ENCODE assay signal across 18 mouse cellular contexts in the genomic region with DNA sequence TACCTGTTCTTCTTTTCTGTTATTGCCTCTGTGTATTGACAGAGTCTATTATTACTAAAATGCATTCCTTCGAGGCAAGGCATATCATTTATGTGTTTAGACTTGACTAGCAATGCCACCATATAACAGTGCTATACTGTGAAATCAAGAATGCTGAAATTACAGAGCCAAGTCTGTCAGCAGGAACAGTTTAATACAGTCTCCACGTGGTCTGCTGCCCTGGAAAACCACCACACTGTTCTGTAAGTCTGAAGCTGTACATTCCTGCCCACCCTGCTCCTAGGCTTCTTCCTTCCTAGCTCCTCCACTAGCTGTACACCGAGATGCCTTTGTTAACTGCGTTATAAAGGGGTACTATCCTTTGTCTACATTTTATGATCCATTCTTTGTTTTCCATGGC. TPM values are rescaled to one million over a fixed set of nuclear protein-coding genes. Genes with fewer than 3 reads are reported as not detected.
A peak's percentile ranks its signal among the peaks of the same experiment; 100 is the strongest.
DNase-seq lines count a peak whose midpoint lies in the region; ATAC-seq lines count a peak whose summit lies in the region.
"Had no signal": no experiment of that assay in that cellular context is flagged by ENCODE, and none has a peak within 500 bp of the region (broad histone marks: within the 10 kb centered on the region; RNA-seq: fewer than 3 reads in every experiment).

No protein-coding gene starts in this region.

- H3K9ac ChIP-seq in kidney, embryonic 15.5 days = no peak overlapping the region
- no peak overlapping the region for H3K9ac ChIP-seq in embryonic facial prominence, embryonic 13.5 days
- H3K9ac ChIP-seq in limb, embryonic 12.5 days (replicated peaks) = no peak overlapping the region
- no peak overlapping the region for H3K9ac ChIP-seq in neural tube, embryonic 15.5 days (replicated peaks)
- H3K9ac ChIP-seq: forebrain, embryonic 12.5 days; lung, embryonic 15.5 days had no signal

- no peaks in the 10 kb centered on the region for H3K9me3 ChIP-seq in kidney, embryonic 15.5 days (replicated peaks)
- no peaks in the 10 kb centered on the region for H3K9me3 ChIP-seq in embryonic facial prominence, embryonic 13.5 days
- H3K9me3 ChIP-seq in limb, embryonic 12.5 days = no peaks in the 10 kb centered on the region
- no peaks in the 10 kb centered on the region for H3K9me3 ChIP-seq in neural tube, embryonic 15.5 days (replicated peaks)
- H3K9me3 ChIP-seq: forebrain, embryonic 12.5 days; lung, embryonic 15.5 days had no signal

- 22% methylated on average over 4 of the region's 4 CpGs for WGBS in kidney, embryonic 15.5 days
- WGBS in embryonic facial prominence, embryonic 13.5 days = 24% methylated on average over 4 of the region's 4 CpGs
- 46% methylated on average over 4 of the region's 4 CpGs for WGBS in limb, embryonic 12.5 days
- 16% methylated on average over 4 of the region's 4 CpGs for WGBS in neural tube, embryonic 15.5 days

- H3K27me3 ChIP-seq in kidney, embryonic 15.5 days = no peaks in the 10 kb centered on the region
- no peaks in the 10 kb centered on the region for H3K27me3 ChIP-seq in embryonic facial prominence, embryonic 13.5 days
- no peaks in the 10 kb centered on the region for H3K27me3 ChIP-seq in limb, embryonic 12.5 days
- no peaks in the 10 kb centered on the region for H3K27me3 ChIP-seq in neural tube, embryonic 15.5 days (replicated peaks)
- H3K27me3 ChIP-seq: forebrain, embryonic 12.5 days; lung, embryonic 15.5 days; megakaryocyte, embryonic 14.5 days had no signal

- peaks cover 3% of the 10 kb centered on the region; the same call in 1 of the 2 replicates for H3K36me3 ChIP-seq in kidney, embryonic 15.5 days
- 0 out of 2 replicates have a peak, but pooled peaks cover 2% of the 10 kb centered on the region for H3K36me3 ChIP-seq in embryonic facial prominence, embryonic 13.5 days
- H3K36me3 ChIP-seq in limb, embryonic 12.5 days = no peaks in the 10 kb centered on the region
- no peaks in the 10 kb centered on the region for H3K36me3 ChIP-seq in neural tube, embryonic 15.5 days
- H3K36me3 ChIP-seq: forebrain, embryonic 12.5 days; lung, embryonic 15.5 days had no signal

- no peak for ATAC-seq in kidney, embryonic 15.5 days (replicated peaks; ENCODE audit: low FRiP score)
- ATAC-seq in embryonic facial prominence, embryonic 13.5 days (ENCODE audit: insufficient number of reproducible peaks, insufficient read depth, low FRiP score, low TSS enrichment, low read depth) = peak; percentile 73
- no peak for ATAC-seq in limb, embryonic 12.5 days (ENCODE audit: insufficient number of reproducible peaks, insufficient read depth, low FRiP score, low TSS enrichment, low read depth)
- no peak for ATAC-seq in neural tube, embryonic 15.5 days (ENCODE audit: low FRiP score)
- ATAC-seq: hindbrain, embryonic 16.5 days had no signal

- DNase-seq in kidney, postnatal 36 days = no peak
- DNase-seq in spleen, postnatal 4 days (ENCODE audit: low spot score in 2 of 2) = no peak
- no peak for DNase-seq in adrenal gland, adult 2 months
- no peak for DNase-seq in thymus, postnatal 14 days
- DNase-seq: adrenal gland, postnatal 10 days; B cell, adult 2 months; cerebellum, adult 9-10 months; gastrocnemius, adult 2 months; heart, postnatal 10 days; right cerebral cortex, postnatal 25 days had no signal

- peak overlapping the region; percentile 42 for H3K27ac ChIP-seq in kidney, embryonic 15.5 days
- H3K27ac ChIP-seq in embryonic facial prominence, embryonic 13.5 days = peak overlapping the region; percentile 74
- peak overlapping the region; percentile 80 for H3K27ac ChIP-seq in limb, embryonic 12.5 days
- H3K27ac ChIP-seq in neural tube, embryonic 15.5 days (replicated peaks) = 0 out of 2 replicates have a peak overlapping the region, but pooled peaks have one; percentile 13
- H3K27ac ChIP-seq: forebrain, embryonic 12.5 days; gastrocnemius, adult 2 months; lung, embryonic 15.5 days had no signal

- no peak overlapping the region for H3K4me3 ChIP-seq in kidney, embryonic 15.5 days (replicated peaks)
- H3K4me3 ChIP-seq in embryonic facial prominence, embryonic 13.5 days = no peak overlapping the region
- no peak overlapping the region for H3K4me3 ChIP-seq in limb, embryonic 12.5 days (replicated peaks)
- no peak overlapping the region for H3K4me3 ChIP-seq in neural tube, embryonic 15.5 days (replicated peaks)
- H3K4me3 ChIP-seq: forebrain, embryonic 12.5 days; gastrocnemius, adult 2 months; lung, embryonic 15.5 days; megakaryocyte, embryonic 14.5 days had no signal

- peaks cover 21% of the 10 kb centered on the region for H3K4me1 ChIP-seq in kidney, embryonic 15.5 days
- H3K4me1 ChIP-seq in embryonic facial prominence, embryonic 13.5 days = peaks cover 20% of the 10 kb centered on the region
- peaks cover 22% of the 10 kb centered on the region for H3K4me1 ChIP-seq in limb, embryonic 12.5 days (replicated peaks)
- H3K4me1 ChIP-seq in neural tube, embryonic 15.5 days = peaks cover 17% of the 10 kb centered on the region

- no peak overlapping the region for H3K4me2 ChIP-seq in kidney, embryonic 15.5 days
- H3K4me2 ChIP-seq in embryonic facial prominence, embryonic 13.5 days = no peak overlapping the region
- no peak overlapping the region for H3K4me2 ChIP-seq in limb, embryonic 12.5 days
- H3K4me2 ChIP-seq in neural tube, embryonic 15.5 days = no peak overlapping the region
- H3K4me2 ChIP-seq: forebrain, embryonic 12.5 days; lung, embryonic 15.5 days had no signal

RNA-seq across cellular contexts. Expression of a gene that starts 1.6 kb away (rescaled TPM):
- polyA plus RNA-seq in kidney, embryonic 15.5 days (2015; fragmentation: Nextera tagmentation; extraction: Ambion mirVana) = 16.7 and 17.2 TPM in 2 replicates
- 14.0 and 16.3 TPM in 2 replicates for polyA plus RNA-seq in embryonic facial prominence, embryonic 13.5 days (2015; fragmentation: Nextera tagmentation; extraction: Ambion mirVana)
- 18.9 and 20.8 TPM in 2 replicates for polyA plus RNA-seq in limb, embryonic 12.5 days (2016; fragmentation: Nextera tagmentation; extraction: Ambion mirVana)
- 23.0 and 23.9 TPM in 2 replicates for polyA plus RNA-seq in neural tube, embryonic 15.5 days (2015; fragmentation: Nextera tagmentation; extraction: Ambion mirVana)
- total RNA-seq in adrenal gland, adult 2 months (2021) = 10 to 100 TPM; 28.5 to 40.3 TPM
- 37.8 and 49.3 TPM in 2 replicates for polyA plus RNA-seq in adrenal gland, adult 2 months (2012; rRNA removed)

RNA-seq across cellular contexts. Expression of a gene that starts 51.5 kb away (rescaled TPM):
- polyA plus RNA-seq in kidney, embryonic 15.5 days (2015; fragmentation: Nextera tagmentation; extraction: Ambion mirVana) = 62.3 and 67.2 TPM in 2 replicates
- polyA plus RNA-seq in embryonic facial prominence, embryonic 13.5 days (2015; fragmentation: Nextera tagmentation; extraction: Ambion mirVana) = 56.7 and 60.5 TPM in 2 replicates
- 50.1 and 51.2 TPM in 2 replicates for polyA plus RNA-seq in limb, embryonic 12.5 days (2016; fragmentation: Nextera tagmentation; extraction: Ambion mirVana)
- polyA plus RNA-seq in neural tube, embryonic 15.5 days (2015; fragmentation: Nextera tagmentation; extraction: Ambion mirVana) = 58.6 and 62.8 TPM in 2 replicates
- total RNA-seq in adrenal gland, adult 2 months (2021) = 100 to 1,000 TPM; 141 to 143 TPM
- polyA plus RNA-seq in adrenal gland, adult 2 months (2012; rRNA removed) = 16.6 and 21.7 TPM in 2 replicates

RNA-seq across cellular contexts. Expression of a gene that starts 51.7 kb away (rescaled TPM):
- 14.1 and 14.7 TPM in 2 replicates for polyA plus RNA-seq in kidney, embryonic 15.5 days (2015; fragmentation: Nextera tagmentation; extraction: Ambion mirVana)
- 10.6 and 13.0 TPM in 2 replicates for polyA plus RNA-seq in embryonic facial prominence, embryonic 13.5 days (2015; fragmentation: Nextera tagmentation; extraction: Ambion mirVana)
- polyA plus RNA-seq in limb, embryonic 12.5 days (2016; fragmentation: Nextera tagmentation; extraction: Ambion mirVana) = 18.7 and 21.1 TPM in 2 replicates
- 8.7 and 10.8 TPM in 2 replicates for polyA plus RNA-seq in neural tube, embryonic 15.5 days (2015; fragmentation: Nextera tagmentation; extraction: Ambion mirVana)
- total RNA-seq in adrenal gland, adult 2 months (2021) = 10 to 100 TPM; 68.1 to 80.1 TPM
- polyA plus RNA-seq in adrenal gland, adult 2 months (2012; rRNA removed) = 18.3 and 20.9 TPM in 2 replicates

Comparison
In these comparisons a context has a peak if more than half of its experiments do, and no peak if none do; other contexts are left out.
1. H3K27ac ChIP-seq: peak in every context shown above with its lines; median percentile 80 in limb, embryonic 12.5 days; 74 in embryonic facial prominence, embryonic 13.5 days; 42 in kidney, embryonic 15.5 days; 13 in neural tube, embryonic 15.5 days.